Mouse (Mus musculus) thymus, adult 2 months (tissue): ENCODE measurements around the gene Nwd2. TPM values are rescaled to one million over a fixed set of nuclear protein-coding genes. Genes with fewer than 3 reads are reported as not detected.

ENCODE experiments used
- DNase-seq: peaks from one replicate; pipeline ENCODE4 v3.0.0; 2021
- H3K27ac ChIP-seq: fragments of 200-500 bp; 2 replicates; pipeline ENCODE4 v1.5.1; 2012; ENCODE audit warnings: low read length, control low read depth; ENCODE audit not compliant: control insufficient read depth, insufficient read depth
- H3K27me3 ChIP-seq: fragments of 200-500 bp; 2 replicates; pipeline ENCODE4 v1.6.1; 2012; ENCODE audit warnings: mild to moderate bottlenecking, low read length, moderate library complexity, mixed read lengths; ENCODE audit not compliant: control insufficient read depth, insufficient read depth
- H3K36me3 ChIP-seq: fragments of 200-500 bp; 2 replicates; pipeline ENCODE4 v1.6.1; 2012; ENCODE audit warnings: mild to moderate bottlenecking, low read length, moderate library complexity; ENCODE audit not compliant: control insufficient read depth, insufficient read depth
- H3K4me1 ChIP-seq: fragments of 200-500 bp; replicated peaks from 2 replicates; pipeline ENCODE4 v1.6.1; 2012; ENCODE audit warnings: low read length; ENCODE audit not compliant: control insufficient read depth, insufficient read depth
- H3K4me3 ChIP-seq: fragments of 200-500 bp; 2 replicates; pipeline ENCODE4 v1.5.1; 2012; ENCODE audit warnings: mild to moderate bottlenecking, low read length, control low read depth, moderate library complexity; ENCODE audit not compliant: control insufficient read depth, insufficient read depth
- CTCF ChIP-seq: fragments of 200-500 bp; IDR thresholded peaks from 2 replicates; pipeline ENCODE4 v1.5.1; 2012; ENCODE audit warnings: mild to moderate bottlenecking, control low read depth, low read length, moderate library complexity, borderline replicate concordance; ENCODE audit not compliant: control insufficient read depth, poor library complexity, insufficient read depth; ENCODE audit errors: extremely low read depth
- POLR2A ChIP-seq: fragments of 200-500 bp; IDR thresholded peaks from 2 replicates; pipeline ENCODE4 v1.6.1; 2012; ENCODE audit warnings: mild to moderate bottlenecking, low read length, control low read depth, moderate library complexity; ENCODE audit not compliant: control insufficient read depth, poor library complexity, insufficient read depth; ENCODE audit errors: extremely low read depth
- WGBS: fragments of 180-500 bp; shearing (Covaris S2); methylation state at CpG from one replicate; pipeline ENCODE4 v1.1.7; 2018; 5-methylcytosine and 5-hydroxymethylcytosine counted together
- polyA plus RNA-seq: library from polyadenylated mRNA; depleted of rRNA; stranded (reverse); fragments of >200 nt; gene quantifications from 2 replicates; pipeline ENCODE4 v1.2.3, GENCODE M21; 2012

Nwd2 gene
- polyA plus RNA-seq, 1 experiment = 0.08 TPM

- DNase-seq = no peak
- Histone ChIP-seq H3K27me3 (no peaks in the 10 kb centered on the region), H3K27ac (no peak overlapping the region), H3K36me3 (no peaks in the 10 kb centered on the region), H3K4me1 (no peaks in the 10 kb centered on the region; the same call in 1 of the 2 replicates), H3K4me3 (no peak overlapping the region)
- WGBS = 93% methylated on average over 5 of the region's 5 CpGs
- no peak for TF ChIP-seq POLR2A
- TF ChIP-seq CTCF = no peak
Observed at GRCm38 (mm10) chr5:63833955-63834354, 185.1 kb downstream of the Nwd2 start.

- TF ChIP-seq POLR2A = no peak
- TF ChIP-seq CTCF = no peak
- no peaks in the 10 kb centered on the region for H3K36me3 ChIP-seq
- H3K4me3 ChIP-seq = no peak overlapping the region
- no peak overlapping the region for H3K27ac ChIP-seq
- no peaks in the 10 kb centered on the region for H3K27me3 ChIP-seq
- H3K4me1 ChIP-seq = no peaks in the 10 kb centered on the region; the same call in 1 of the 2 replicates
- DNase-seq = no peak
- WGBS = 91% methylated on average over 3 of the region's 3 CpGs
Observed at GRCm38 (mm10) chr5:63834435-63834834, 185.5 kb downstream of the Nwd2 start.

- H3K27me3 ChIP-seq = no peaks in the 10 kb centered on the region
- no peak overlapping the region for H3K27ac ChIP-seq
- no peaks in the 10 kb centered on the region for H3K4me1 ChIP-seq
- H3K4me3 ChIP-seq = no peak overlapping the region
- WGBS = 57% methylated on average over 5 of the region's 5 CpGs
- peak; percentile 21 for DNase-seq
- no peak for TF ChIP-seq CTCF
- TF ChIP-seq POLR2A = no peak
- H3K36me3 ChIP-seq = no peaks in the 10 kb centered on the region
Observed at GRCm38 (mm10) chr5:63837115-63837514, 188.2 kb downstream of the Nwd2 start.

- H3K4me3 ChIP-seq = no peak overlapping the region
- H3K27ac ChIP-seq = no peak overlapping the region
- no peaks in the 10 kb centered on the region for H3K36me3 ChIP-seq
- H3K27me3 ChIP-seq = no peaks in the 10 kb centered on the region
- TF ChIP-seq CTCF (no peak), POLR2A (no peak)
- 97% methylated on average over 2 of the region's 2 CpGs for WGBS
- no peak for DNase-seq
- no peaks in the 10 kb centered on the region for H3K4me1 ChIP-seq
Observed at GRCm38 (mm10) chr5:63837851-63838250, 188.9 kb downstream of the Nwd2 start.

GRCm38 (mm10) chr5:63839801-63840416 lies 191.0 kb downstream of the Nwd2 start:
- no peaks in the 10 kb centered on the region for H3K4me1 ChIP-seq
- H3K4me3 ChIP-seq = no peak overlapping the region
- WGBS = 86% methylated on average over 12 of the region's 12 CpGs
- no peaks in the 10 kb centered on the region for H3K27me3 ChIP-seq
- DNase-seq = no peak
- TF ChIP-seq POLR2A (no peak), CTCF (no peak)
- no peaks in the 10 kb centered on the region for H3K36me3 ChIP-seq
- no peak overlapping the region for H3K27ac ChIP-seq

- no peak for DNase-seq
- Histone ChIP-seq H3K27ac (no peak overlapping the region), H3K36me3 (no peaks in the 10 kb centered on the region), H3K27me3 (no peaks in the 10 kb centered on the region), H3K4me1 (no peaks in the 10 kb centered on the region), H3K4me3 (no peak overlapping the region)
- 98% methylated on average over 8 of the region's 8 CpGs for WGBS
- TF ChIP-seq CTCF = no peak
- TF ChIP-seq POLR2A = no peak
Observed at GRCm38 (mm10) chr5:63847080-63847479, 198.2 kb downstream of the Nwd2 start.

GRCm38 (mm10) chr5:63847541-63848226 lies 198.8 kb downstream of the Nwd2 start:
- no peak for DNase-seq
- TF ChIP-seq POLR2A (no peak), CTCF (no peak)
- Histone ChIP-seq H3K27me3 (no peaks in the 10 kb centered on the region), H3K4me3 (no peak overlapping the region), H3K36me3 (no peaks in the 10 kb centered on the region), H3K4me1 (no peaks in the 10 kb centered on the region), H3K27ac (no peak overlapping the region)
- WGBS = 95% methylated on average over 13 of the region's 13 CpGs
